Mouse (Mus musculus): Measurements from ENCODE around the gene Rnf11.

Gene Rnf11

GRCm38 (mm10) chr4:109484621-109485020 is at the start of gene Rnf11:
Gene Rnf11, minus strand, starts transcription at chr4:109484728.
- DNase-seq, result no peak

GRCm38 (mm10) chr4:109531111-109531510 is 46.6 kb upstream of the Rnf11 start, which contains the start of gene 4930522H14Rik:
Gene 4930522H14Rik, minus strand, starts transcription at chr4:109531297.
- DNase-seq, result no peak

GRCm38 (mm10) chr4:109530245-109530816 is 45.8 kb upstream of the Rnf11 start:
- no peak for DNase-seq

GRCm38 (mm10) chr4:109504885-109505284 is 20.4 kb upstream of the Rnf11 start:
- peak; percentile 72 for DNase-seq

GRCm38 (mm10) chr4:109498476-109498875 is 13.9 kb upstream of the Rnf11 start:
- no peak for DNase-seq

GRCm38 (mm10) chr4:109493581-109493980 is 9.1 kb upstream of the Rnf11 start:
- no peak for DNase-seq

- no peak for DNase-seq
Measured at GRCm38 (mm10) chr4:109488812-109489211, 4.3 kb upstream of the Rnf11 start.

GRCm38 (mm10) chr4:109482701-109483100 is 1.8 kb downstream of the Rnf11 start:
- no peak for DNase-seq

GRCm38 (mm10) chr4:109481424-109481823 is 3.1 kb downstream of the Rnf11 start:
- no peak for DNase-seq

- DNase-seq, result no peak
Measured at GRCm38 (mm10) chr4:109477454-109477853, 7.1 kb downstream of the Rnf11 start.

- DNase-seq, result peak; percentile 97
Measured at GRCm38 (mm10) chr4:109476554-109477014, 7.9 kb downstream of the Rnf11 start.

- peak; percentile 71 for DNase-seq
Measured at GRCm38 (mm10) chr4:109475577-109476553, 8.7 kb downstream of the Rnf11 start.

GRCm38 (mm10) chr4:109475078-109475477 is 9.4 kb downstream of the Rnf11 start:
- no peak for DNase-seq

- DNase-seq, result no peak
Measured at GRCm38 (mm10) chr4:109472566-109472965, 12.0 kb downstream of the Rnf11 start.

- no peak for DNase-seq
Measured at GRCm38 (mm10) chr4:109471606-109472005, 12.9 kb downstream of the Rnf11 start.

GRCm38 (mm10) chr4:109467687-109468086 is 16.8 kb downstream of the Rnf11 start:
- no peak for DNase-seq

GRCm38 (mm10) chr4:109463892-109464291 is 20.6 kb downstream of the Rnf11 start:
- DNase-seq, result no peak

GRCm38 (mm10) chr4:109460421-109461179 is 23.9 kb downstream of the Rnf11 start:
- no peak for DNase-seq

GRCm38 (mm10) chr4:109456821-109457220 is 27.7 kb downstream of the Rnf11 start:
- DNase-seq, result no peak

GRCm38 (mm10) chr4:109448531-109448930 is 36.0 kb downstream of the Rnf11 start:
- DNase-seq, result no peak

GRCm38 (mm10) chr4:109445956-109446355 is 38.6 kb downstream of the Rnf11 start:
- DNase-seq, result no peak

GRCm38 (mm10) chr4:109445397-109445796 is 39.1 kb downstream of the Rnf11 start:
- DNase-seq, result no peak

- no peak for DNase-seq
Measured at GRCm38 (mm10) chr4:109444951-109445350, 39.6 kb downstream of the Rnf11 start.
